In the genomic region with DNA sequence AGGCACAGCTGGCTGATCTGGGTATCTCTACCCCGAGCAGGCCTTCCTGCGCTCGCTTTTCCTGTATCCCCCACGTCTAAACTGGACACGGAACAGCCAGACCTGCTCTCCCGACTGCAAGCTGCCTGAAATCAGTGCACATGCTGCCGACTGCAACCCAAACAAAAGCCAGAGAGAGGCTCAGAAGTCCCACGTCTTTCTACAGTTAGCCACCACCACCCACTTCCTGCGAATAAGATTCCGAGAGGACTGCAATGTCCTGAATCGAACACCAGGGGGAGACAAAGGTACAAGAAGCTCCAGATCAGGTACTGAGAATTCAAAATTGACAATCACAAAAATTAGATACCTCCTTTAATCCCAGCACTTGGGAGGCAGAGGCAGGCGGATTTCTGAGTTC, we compare ENCODE assay signal across 9 mouse cellular contexts. TPM values are rescaled to one million over a fixed set of nuclear protein-coding genes. Genes with fewer than 3 reads are reported as not detected.
DNase-seq lines count a peak whose midpoint lies in the region; ATAC-seq and TF ChIP-seq lines count a peak whose summit lies in the region.
"Had no signal": no experiment of that assay in that cellular context is flagged by ENCODE, and none has a peak within 500 bp of the region (broad histone marks: within the 10 kb centered on the region; RNA-seq: fewer than 3 reads in every experiment).

No protein-coding gene starts in this region.

- peaks cover under 1% of the 10 kb centered on the region; the same call in 1 of the 2 replicates for H3K36me3 ChIP-seq in kidney, embryonic 15.5 days
- no peaks in the 10 kb centered on the region for H3K36me3 ChIP-seq in limb, embryonic 14.5 days (ENCODE audit: control insufficient read depth, insufficient read depth, low read length)

- ATAC-seq in kidney, embryonic 15.5 days (replicated peaks; ENCODE audit: low FRiP score): no peak
- ATAC-seq in limb, embryonic 14.5 days (ENCODE audit: low FRiP score, low read depth): peak; percentile 44; the same call in 1 of the 2 replicates
- ATAC-seq in monocyte, adult 5-6 weeks (replicated peaks; ENCODE audit: insufficient number of reproducible peaks, low FRiP score, low TSS enrichment, poor library complexity, severe bottlenecking): peak; percentile 73

- H3K4me3 ChIP-seq in kidney, embryonic 15.5 days (replicated peaks): 0 out of 2 replicates have a peak overlapping the region, but pooled peaks have one; percentile 11
- no peak overlapping the region for H3K4me3 ChIP-seq in limb, embryonic 14.5 days (replicated peaks; ENCODE audit: low read length)
- H3K4me3 ChIP-seq: erythroblast, embryonic 14.5 days had no signal

- H3K27ac ChIP-seq in kidney, embryonic 15.5 days: no peak overlapping the region
- H3K27ac ChIP-seq in limb, embryonic 14.5 days (replicated peaks; ENCODE audit: low read depth, low read length): no peak overlapping the region

- H3K27me3 ChIP-seq in kidney, embryonic 15.5 days: no peaks in the 10 kb centered on the region
- H3K27me3 ChIP-seq in limb, embryonic 14.5 days (ENCODE audit: control insufficient read depth, insufficient read depth, low read length): no peaks in the 10 kb centered on the region

- 0 out of 2 replicates have a peak, but pooled peaks cover 5% of the 10 kb centered on the region for H3K4me1 ChIP-seq in kidney, embryonic 15.5 days
- H3K4me1 ChIP-seq in limb, embryonic 14.5 days (ENCODE audit: control insufficient read depth, insufficient read depth, low read length): no peaks in the 10 kb centered on the region

- no peak overlapping the region for H3K9ac ChIP-seq in kidney, embryonic 15.5 days
- H3K9ac ChIP-seq in limb, embryonic 14.5 days (ENCODE audit: low read depth, low read length, severe bottlenecking): no peak overlapping the region

- WGBS in kidney, embryonic 15.5 days: 24% methylated on average over 12 of the region's 12 CpGs
- 24% methylated on average over 12 of the region's 12 CpGs for WGBS in limb, embryonic 14.5 days

- H3K9me3 ChIP-seq in kidney, embryonic 15.5 days (replicated peaks): no peaks in the 10 kb centered on the region
- no peaks in the 10 kb centered on the region for H3K9me3 ChIP-seq in limb, embryonic 14.5 days (ENCODE audit: control insufficient read depth, low read length)

- TF ChIP-seq POLR2A in limb, embryonic 14.5 days (IDR thresholded peaks at IDR 0.05; ENCODE audit: borderline replicate concordance, extremely low read depth, insufficient read depth, insufficient read length): no peak

- peak overlapping the region; percentile 48 for H3K4me2 ChIP-seq in kidney, embryonic 15.5 days
- peak overlapping the region; percentile 20; the same call in 1 of the 2 replicates for H3K4me2 ChIP-seq in limb, embryonic 14.5 days (replicated peaks; ENCODE audit: low read depth, low read length, severe bottlenecking)

- DNase-seq in 3134 (ENCODE audit: extremely low read depth, insufficient read length, low spot score) (peak; percentile 30), ZHBTc4 (ENCODE audit: low read depth, low spot score) (peak; percentile 88)
- DNase-seq in embryo, embryonic 10 days (ENCODE audit: low spot score): peak; percentile 76
- DNase-seq in heart, adult 8-10 months (ENCODE audit: low spot score): peak; percentile 77
- peak; percentile 63 for DNase-seq in limb, embryonic 14.5 days (ENCODE audit: low spot score)
- peak; percentile 68 to 72 for DNase-seq in spleen, postnatal 36 days (ENCODE audit: low spot score in 2 of 2)

RNA-seq across cellular contexts. Expression of a gene that starts 13.8 kb away (rescaled TPM):
- 10 to 100 TPM; 12.7 to 13.9 (median 13.6) TPM for total RNA-seq in heart, adult 8-10 months (2022)
- polyA plus RNA-seq in kidney, embryonic 15.5 days (2015; fragmentation: Nextera tagmentation; extraction: Ambion mirVana): 54.0 and 62.4 TPM in 2 replicates
- polyA plus RNA-seq in limb, embryonic 14.5 days (2012; rRNA removed): 70.8 and 85.6 TPM in 2 replicates
- 40.1 and 43.0 TPM in 2 replicates for polyA plus RNA-seq in limb, embryonic 14.5 days (2014; fragmentation: Nextera tagmentation; extraction: Ambion mirVana)
- 8.3 to 29.0 TPM (median 9.9 TPM) in 3 replicates for total RNA-seq in monocyte, adult 5-6 weeks (2017)

RNA-seq across cellular contexts. Expression of a gene that starts 13.8 kb away (rescaled TPM):
- 10 to 100 TPM in 3 of 4 experiments, 1 to 10 TPM in 1; 9.1 to 11.4 (median 10.9) TPM for total RNA-seq in heart, adult 8-10 months (2022)
- 23.7 and 28.2 TPM in 2 replicates for polyA plus RNA-seq in kidney, embryonic 15.5 days (2015; fragmentation: Nextera tagmentation; extraction: Ambion mirVana)
- polyA plus RNA-seq in limb, embryonic 14.5 days (2012; rRNA removed): 29.2 and 31.8 TPM in 2 replicates
- 27.5 and 28.2 TPM in 2 replicates for polyA plus RNA-seq in limb, embryonic 14.5 days (2014; fragmentation: Nextera tagmentation; extraction: Ambion mirVana)
- 3.8 to 15.1 TPM (median 11.2 TPM) in 3 replicates for total RNA-seq in monocyte, adult 5-6 weeks (2017)

Comparison
In these comparisons a context has a peak if more than half of its experiments do, and no peak if none do; other contexts are left out.
1. DNase-seq: peak in every context shown above with its lines; median percentile 88 in ZHBTc4; 77 in heart, adult 8-10 months; 76 in embryo, embryonic 10 days; 70 in spleen, postnatal 36 days; 63 in limb, embryonic 14.5 days; 30 in 3134.